Mouse (Mus musculus) yolk sac, embryonic 10.5 days (tissue): Measurements from ENCODE around the gene Cebpe.

ENCODE experiments used
- DNase-seq: peaks from one replicate; pipeline ENCODE4 v3.0.0-alpha.2; 2017; ENCODE audit warnings: low spot score

The Cebpe gene

DNA sequence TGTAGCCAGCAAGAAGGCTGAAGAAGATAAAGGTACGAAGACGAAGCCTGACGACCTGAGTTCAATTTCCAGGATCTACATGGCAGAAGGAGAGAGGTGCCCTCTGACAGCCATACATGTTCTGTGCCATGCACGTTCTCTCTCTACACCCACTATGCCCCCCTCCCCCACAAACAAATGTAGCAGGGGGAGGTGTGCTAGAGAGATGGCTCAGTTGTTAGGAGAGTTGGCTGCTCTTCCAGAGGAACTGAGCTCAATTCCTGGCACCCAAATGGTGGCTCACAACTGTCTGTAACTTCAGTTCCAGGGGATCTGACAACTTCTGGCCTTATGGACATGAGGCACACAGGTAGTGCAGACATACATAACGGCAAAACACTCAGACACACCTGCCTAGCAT lies 35.7 kb downstream of the Cebpe start:
- no peak for DNase-seq

DNA sequence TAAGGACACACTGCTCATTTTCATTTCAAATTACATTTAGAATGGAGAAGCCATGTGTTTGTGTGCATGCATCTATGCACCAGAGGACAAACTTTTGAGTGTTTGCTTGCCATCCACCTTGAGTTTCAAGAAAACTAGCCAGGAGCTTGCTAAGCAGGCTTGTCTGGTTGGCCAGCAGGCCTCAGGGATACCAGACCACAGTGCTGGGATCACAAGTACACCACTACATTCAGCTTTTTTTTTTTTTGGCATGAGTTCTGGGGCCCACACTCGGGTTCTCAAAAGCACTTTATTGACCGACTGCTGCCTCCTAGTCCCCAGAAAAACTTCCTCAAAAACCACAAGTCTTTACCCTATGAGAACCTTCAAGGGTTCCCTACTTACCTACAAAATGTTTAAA lies 37.7 kb downstream of the Cebpe start:
- no peak for DNase-seq

DNA sequence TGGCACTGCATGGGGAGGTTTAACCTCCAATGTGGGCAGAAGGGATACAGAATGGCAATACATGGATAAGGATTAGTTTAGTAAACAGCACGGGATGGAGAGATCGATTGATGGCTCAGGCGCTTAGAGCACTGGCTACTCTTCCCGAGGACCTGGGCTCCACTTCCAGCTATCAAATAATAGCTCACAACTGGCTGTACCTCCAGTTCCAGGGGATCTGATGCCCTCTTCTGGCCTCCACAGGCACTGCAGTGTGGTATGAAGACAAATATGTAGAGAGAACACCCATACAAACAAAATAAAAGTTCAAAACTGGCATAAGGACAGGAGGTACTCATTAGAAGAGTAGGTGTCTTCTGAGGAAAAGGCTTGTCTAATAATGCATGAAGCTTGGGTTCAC lies 42.6 kb downstream of the Cebpe start:
- no peak for DNase-seq

DNA sequence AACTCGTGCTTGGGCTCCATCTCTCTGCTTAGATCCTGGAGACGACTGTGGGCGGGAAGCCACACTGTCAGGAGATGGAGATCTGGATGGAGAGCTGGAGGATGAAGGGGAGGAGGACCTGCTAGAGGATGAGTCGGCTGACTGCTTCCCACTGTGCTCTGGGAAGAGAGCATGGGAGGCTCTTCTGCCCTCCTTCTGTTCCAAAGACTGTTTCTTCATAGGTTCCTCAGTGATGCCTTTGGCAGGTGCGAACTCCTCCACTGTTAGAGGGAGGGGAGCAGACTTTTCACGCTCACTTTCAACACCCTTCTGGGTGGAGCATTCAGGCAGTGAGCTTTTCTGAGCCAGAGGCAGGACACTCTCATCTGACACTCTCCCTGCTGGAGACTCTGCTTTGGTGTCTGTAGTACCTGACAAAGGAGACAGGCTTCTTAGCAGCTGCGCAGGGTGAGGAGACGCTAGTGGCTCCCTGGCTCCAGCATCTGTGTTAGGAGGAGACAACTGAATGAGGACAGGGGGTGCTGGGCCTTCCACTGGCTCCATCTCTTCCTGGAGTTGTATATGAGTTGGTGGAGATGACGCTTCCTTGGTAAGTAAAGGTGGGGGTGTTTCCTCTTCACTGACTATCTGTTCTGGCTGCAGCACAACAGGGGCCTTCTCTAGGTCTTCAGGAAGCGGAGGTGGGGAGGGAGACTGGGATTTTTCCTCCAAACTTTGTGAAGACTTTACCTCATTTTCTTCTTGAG lies 47.3 kb downstream of the Cebpe start:
- DNase-seq, result no peak
